Mouse (Mus musculus) myocyte (in vitro differentiated cells): ENCODE measurements around the gene Stk4.

Experiments
- CEBPB ChIP-seq: IDR thresholded peaks from 2 replicates; pipeline ENCODE4 v1.6.1; 2011; ENCODE audit warnings: mild to moderate bottlenecking, moderate library complexity; ENCODE audit not compliant: poor library complexity, insufficient read depth, severe bottlenecking
- E2F4 ChIP-seq: IDR thresholded peaks from one replicate; pipeline ENCODE4 v1.6.1; 2011; ENCODE audit warnings: mild to moderate bottlenecking, control low read depth, moderate library complexity; ENCODE audit not compliant: insufficient read depth
- MAX ChIP-seq: IDR thresholded peaks from one replicate; pipeline ENCODE4 v1.6.1; 2011; ENCODE audit warnings: low read depth, mild to moderate bottlenecking, control low read depth
- POLR2A ChIP-seq: IDR thresholded peaks from one replicate; pipeline ENCODE4 v1.6.1; 2011; ENCODE audit warnings: low read depth, mild to moderate bottlenecking, control low read depth, moderate library complexity; ENCODE audit not compliant: insufficient read length
- REST ChIP-seq: IDR thresholded peaks from one replicate; pipeline ENCODE4 v1.6.1; 2011; ENCODE audit warnings: mild to moderate bottlenecking, control low read depth, moderate library complexity; ENCODE audit not compliant: insufficient read depth, insufficient read length
- TCF12 ChIP-seq: IDR thresholded peaks from one replicate; pipeline ENCODE4 v1.6.1; 2011; ENCODE audit warnings: mild to moderate bottlenecking, control low read depth; ENCODE audit not compliant: poor library complexity, insufficient read depth, severe bottlenecking

DNA sequence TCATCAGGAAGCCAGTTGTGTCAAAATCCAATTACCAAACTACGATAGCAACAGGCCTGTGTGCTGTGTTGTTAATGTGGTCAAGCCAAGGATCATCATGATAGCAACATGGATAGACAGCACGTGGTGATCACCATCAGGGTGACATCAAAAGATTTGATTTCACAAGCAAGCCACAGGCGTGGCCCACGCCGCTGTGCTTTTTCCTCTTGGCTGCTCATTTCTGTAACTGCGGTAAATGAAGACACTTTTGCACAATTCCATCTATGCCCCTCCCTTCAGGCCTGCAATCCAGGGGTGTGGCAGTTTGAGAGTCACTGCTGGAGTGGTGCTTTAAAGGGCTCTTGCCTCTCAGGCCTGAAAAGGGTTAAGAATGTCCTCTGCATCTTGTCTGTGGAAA lies 29.2 kb upstream of the Stk4 start:
- TF ChIP-seq POLR2A (no peak), E2F4 (no peak), REST (no peak), TCF12 (no peak), MAX (no peak), CEBPB (peak; percentile 45; the same call in 1 of the 2 replicates)
